Mouse (Mus musculus) megakaryocyte, embryonic 14.5 days (primary cell): Measurements from ENCODE around the gene Fam172a. TPM values are rescaled to one million over a fixed set of nuclear protein-coding genes. Genes with fewer than 3 reads are reported as not detected.

ENCODE experiments used
- H3K27me3 ChIP-seq: replicated peaks from 2 replicates; pipeline ENCODE3; 2012; ENCODE audit warnings: inconsistent platforms
- H3K36me3 ChIP-seq: replicated peaks from 2 replicates; pipeline ENCODE3; 2012; ENCODE audit warnings: low read length, inconsistent platforms, mixed read lengths
- H3K4me1 ChIP-seq: 2 replicates; pipeline ENCODE4 v1.6.1; 2012; ENCODE audit warnings: inconsistent platforms
- H3K4me3 ChIP-seq: replicated peaks from 2 replicates; pipeline ENCODE3; 2012; ENCODE audit warnings: moderate library complexity, mild to moderate bottlenecking, inconsistent platforms
- H3K9me3 ChIP-seq: 2 replicates; pipeline ENCODE4 v1.6.1; 2012; ENCODE audit warnings: inconsistent platforms
- FLI1 ChIP-seq: IDR thresholded peaks from 2 replicates; pipeline ENCODE4 v1.6.1; 2012; ENCODE audit warnings: low read length, inconsistent platforms, mixed read lengths
- GATA1 ChIP-seq: IDR thresholded peaks from 3 replicates; pipeline ENCODE4 v1.6.1; 2012; ENCODE audit warnings: mixed read lengths, low read length, inconsistent platforms, borderline replicate concordance
- polyA plus RNA-seq: library from polyadenylated mRNA; stranded (reverse); fragments of >175 nt; gene quantifications from 2 replicates; pipeline ENCODE4 v1.2.3, GENCODE M21; 2012; ENCODE audit warnings: low replicate concordance; ENCODE audit not compliant: insufficient read depth

Fam172a gene
- polyA plus RNA-seq, 1 experiment: 14.5 TPM

GRCm38 (mm10) chr13:78184786-78185466 is 483.1 kb downstream of the Fam172a start:
- Histone ChIP-seq H3K9me3 (no peaks in the 10 kb centered on the region), H3K4me3 (no peak overlapping the region), H3K36me3 (no peaks in the 10 kb centered on the region), H3K27me3 (peaks cover 93% of the 10 kb centered on the region), H3K4me1 (peaks cover 16% of the 10 kb centered on the region)
- TF ChIP-seq GATA1: no peak
- no peak for TF ChIP-seq FLI1

- H3K9me3 ChIP-seq: no peaks in the 10 kb centered on the region
- peaks cover 11% of the 10 kb centered on the region for H3K4me1 ChIP-seq
- H3K36me3 ChIP-seq: no peaks in the 10 kb centered on the region
- H3K4me3 ChIP-seq: no peak overlapping the region
- H3K27me3 ChIP-seq: peaks cover 93% of the 10 kb centered on the region
- TF ChIP-seq FLI1: no peak
- TF ChIP-seq GATA1: no peak
These were observed 484.6 kb downstream of the Fam172a start for GRCm38 (mm10) chr13:78186340-78186946.

GRCm38 (mm10) chr13:78187833-78188232 is 486.0 kb downstream of the Fam172a start:
- Histone ChIP-seq H3K27me3 (peaks cover 92% of the 10 kb centered on the region), H3K4me1 (0 out of 2 replicates have a peak, but pooled peaks cover 4% of the 10 kb centered on the region), H3K4me3 (no peak overlapping the region), H3K36me3 (no peaks in the 10 kb centered on the region), H3K9me3 (no peaks in the 10 kb centered on the region)
- TF ChIP-seq FLI1: no peak
- no peak for TF ChIP-seq GATA1

GRCm38 (mm10) chr13:78189586-78189985 is 487.8 kb downstream of the Fam172a start:
- Histone ChIP-seq H3K36me3 (no peaks in the 10 kb centered on the region), H3K4me3 (no peak overlapping the region), H3K27me3 (peaks cover 94% of the 10 kb centered on the region), H3K4me1 (peaks cover 6% of the 10 kb centered on the region; the same call in 1 of the 2 replicates), H3K9me3 (no peaks in the 10 kb centered on the region)
- no peak for TF ChIP-seq FLI1
- no peak for TF ChIP-seq GATA1

- Histone ChIP-seq H3K4me3 (no peak overlapping the region), H3K36me3 (no peaks in the 10 kb centered on the region), H3K9me3 (peaks cover 10% of the 10 kb centered on the region), H3K4me1 (peaks cover 23% of the 10 kb centered on the region), H3K27me3 (peaks cover 92% of the 10 kb centered on the region)
- no peak for TF ChIP-seq FLI1
- TF ChIP-seq GATA1: no peak
These were observed 491.4 kb downstream of the Fam172a start for GRCm38 (mm10) chr13:78193211-78193610.

- no peak for TF ChIP-seq FLI1
- no peak for TF ChIP-seq GATA1
- H3K36me3 ChIP-seq: no peaks in the 10 kb centered on the region
- peaks cover 93% of the 10 kb centered on the region for H3K27me3 ChIP-seq
- peaks cover 27% of the 10 kb centered on the region for H3K4me1 ChIP-seq
- peak overlapping the region; percentile 84 for H3K4me3 ChIP-seq
- peaks cover 10% of the 10 kb centered on the region for H3K9me3 ChIP-seq
These were observed 492.5 kb downstream of the Fam172a start for GRCm38 (mm10) chr13:78194135-78194849.

GRCm38 (mm10) chr13:78194850-78195600 is 493.2 kb downstream of the Fam172a start:
- Histone ChIP-seq H3K27me3 (peaks cover 91% of the 10 kb centered on the region), H3K4me3 (peak overlapping the region; percentile 84), H3K36me3 (no peaks in the 10 kb centered on the region), H3K4me1 (peaks cover 31% of the 10 kb centered on the region), H3K9me3 (peaks cover 10% of the 10 kb centered on the region)
- no peak for TF ChIP-seq GATA1
- no peak for TF ChIP-seq FLI1

GRCm38 (mm10) chr13:78195601-78196115 is 493.8 kb downstream of the Fam172a start:
- Histone ChIP-seq H3K9me3 (peaks cover 10% of the 10 kb centered on the region), H3K4me3 (peak overlapping the region; percentile 84), H3K36me3 (no peaks in the 10 kb centered on the region), H3K27me3 (peaks cover 91% of the 10 kb centered on the region), H3K4me1 (peaks cover 37% of the 10 kb centered on the region)
- TF ChIP-seq GATA1 (no peak), FLI1 (no peak)

- TF ChIP-seq GATA1 (no peak), FLI1 (no peak)
- Histone ChIP-seq H3K36me3 (no peaks in the 10 kb centered on the region), H3K4me3 (no peak overlapping the region), H3K9me3 (peaks cover 10% of the 10 kb centered on the region), H3K4me1 (peaks cover 41% of the 10 kb centered on the region), H3K27me3 (peaks cover 89% of the 10 kb centered on the region)
These were observed 494.5 kb downstream of the Fam172a start for GRCm38 (mm10) chr13:78196236-78196796.
